Mouse (Mus musculus) CH12.LX (cell line): ENCODE measurements around the gene Fam178b.

Experiments used
- CHD1 ChIP-seq: IDR thresholded peaks from 2 replicates; pipeline ENCODE4 v1.6.1; 2012; ENCODE audit warnings: low read depth, low read length, improper control_type of control experiment, inconsistent platforms
- CHD2 ChIP-seq: IDR thresholded peaks from 2 replicates; pipeline ENCODE4 v1.6.1; 2011; ENCODE audit warnings: low read length, improper control_type of control experiment
- CTCF ChIP-seq, 2 experiments: IDR thresholded peaks in 1 of 2; conservative IDR thresholded peaks in 1 of 2; 2 replicates each; pipeline ENCODE4 v1.5.1; 2011 to 2012; ENCODE audit warnings: low read depth in 2 of 2, low read length in 2 of 2, improper control_type of control experiment in 1 of 2, inconsistent platforms in 1 of 2, mild to moderate bottlenecking in 1 of 2, moderate library complexity in 1 of 2
- EP300 ChIP-seq: IDR thresholded peaks from 2 replicates; pipeline ENCODE4 v1.6.1; 2011; ENCODE audit warnings: low read length, improper control_type of control experiment
- MAFK ChIP-seq: IDR thresholded peaks from 2 replicates; pipeline ENCODE4 v1.6.1; 2011; ENCODE audit warnings: low read length, improper control_type of control experiment; ENCODE audit not compliant: insufficient replicate concordance
- MYC ChIP-seq: IDR thresholded peaks from 2 replicates; pipeline ENCODE4 v1.6.1; 2011; ENCODE audit warnings: low read depth, mild to moderate bottlenecking, improper control_type of control experiment, low read length
- PAX5 ChIP-seq: IDR thresholded peaks from 2 replicates; pipeline ENCODE4 v1.6.1; 2012; ENCODE audit warnings: low read length, inconsistent platforms, mixed read lengths
- POLR2A ChIP-seq: IDR thresholded peaks from 2 replicates; pipeline ENCODE4 v1.6.1; 2011; ENCODE audit warnings: low read depth, mild to moderate bottlenecking, improper control_type of control experiment, low read length
- POLR2AphosphoS2 ChIP-seq: IDR thresholded peaks from 2 replicates; pipeline ENCODE4 v1.6.1; 2011; ENCODE audit warnings: low read depth, low read length, improper control_type of control experiment
- RAD21 ChIP-seq: IDR thresholded peaks from 2 replicates; pipeline ENCODE4 v1.6.1; 2011; ENCODE audit warnings: low read depth, mild to moderate bottlenecking, low read length, improper control_type of control experiment, moderate library complexity
- SIN3A ChIP-seq: IDR thresholded peaks from 2 replicates; pipeline ENCODE4 v1.6.1; 2012; ENCODE audit warnings: low read length, improper control_type of control experiment, inconsistent platforms
- TCF12 ChIP-seq: IDR thresholded peaks from 2 replicates; pipeline ENCODE4 v1.6.1; 2014; ENCODE audit warnings: low read depth, mild to moderate bottlenecking, inconsistent platforms, low read length, improper control_type of control experiment
- UBTF ChIP-seq: IDR thresholded peaks from 2 replicates; pipeline ENCODE4 v1.6.1; 2012; ENCODE audit warnings: low read depth, mild to moderate bottlenecking, inconsistent platforms, low read length, improper control_type of control experiment, moderate library complexity
- ZC3H11A ChIP-seq: IDR thresholded peaks from 2 replicates; pipeline ENCODE4 v1.6.1; 2012; ENCODE audit warnings: low read depth, mild to moderate bottlenecking, inconsistent platforms, low read length, improper control_type of control experiment

- TF ChIP-seq CTCF (conservative IDR thresholded peaks at IDR 0.05 in 1 of 2, IDR thresholded peaks at IDR 0.05 in 1 of 2; ENCODE audit: low read depth in 2 of 2, low read length in 2 of 2) (no peak), PAX5 (no peak), POLR2A (no peak), TCF12 (no peak), ZC3H11A (no peak), RAD21 (no peak), MYC (no peak), POLR2AphosphoS2 (no peak), EP300 (no peak), MAFK (no peak), CHD1 (no peak), CHD2 (no peak), UBTF (no peak), SIN3A (no peak)
Observed at GRCm38 (mm10) chr1:36519626-36520025, 163.4 kb downstream of the Fam178b start.
